Mouse (Mus musculus) left cerebral cortex, adult 2 months (tissue): ENCODE measurements around the gene Itpr1. TPM values are rescaled to one million over a fixed set of nuclear protein-coding genes. Genes with fewer than 3 reads are reported as not detected.
A peak's percentile ranks its signal among the peaks of the same experiment; 100 is the strongest.

Experiments
- DNase-seq, 2 experiments: peaks; one replicate each; pipeline ENCODE4 v3.0.0; 2021 to 2022; ENCODE audit warnings: low spot score in 2 of 2, mixed read lengths in 1 of 2; ENCODE audit errors: extremely low spot score in 1 of 2
- H3K27ac ChIP-seq: fragments of 200-600 bp; 2 replicates; pipeline ENCODE4 v1.8.1; 2022
- H3K4me3 ChIP-seq: fragments of 200-600 bp; 2 replicates; pipeline ENCODE4 v1.8.1; 2022
- CTCF ChIP-seq: fragments of 200-600 bp; IDR thresholded peaks from 2 replicates; pipeline ENCODE4 v1.8.1; 2022; ENCODE audit warnings: antibody characterized with exemption, mild to moderate bottlenecking, moderate library complexity
- intact Hi-C: fragments of 180-260 bp; cut with DNase I; formaldehyde crosslinking; loops from one replicate; pipeline ENCODE4 v1.15.1; 2025
- long read RNA-seq, 2 experiments: library from polyadenylated mRNA; stranded (forward); transcript quantifications; one replicate each; pipeline ENCODE4 v2.0.0; 2021; ENCODE audit warnings: borderline mapping rate in 2 of 2
- total RNA-seq, 2 experiments: library from RNA; stranded (reverse); gene quantifications; 2 replicates each; pipeline ENCODE4 v1.2.3; 2021

Gene Itpr1
- total RNA-seq: 100 to 1,000 TPM; 459 to 480 TPM
- long read RNA-seq, experiment 1, partial matches to known transcripts: 83 of 111 reads
- long read RNA-seq, experiment 1, other reads (novel, unspliced or antisense): 28 of 111 reads
- long read RNA-seq, experiment 2, partial matches to known transcripts: 79 of 100 reads
- long read RNA-seq, experiment 2, other reads (novel, unspliced or antisense): 21 of 100 reads

DNA sequence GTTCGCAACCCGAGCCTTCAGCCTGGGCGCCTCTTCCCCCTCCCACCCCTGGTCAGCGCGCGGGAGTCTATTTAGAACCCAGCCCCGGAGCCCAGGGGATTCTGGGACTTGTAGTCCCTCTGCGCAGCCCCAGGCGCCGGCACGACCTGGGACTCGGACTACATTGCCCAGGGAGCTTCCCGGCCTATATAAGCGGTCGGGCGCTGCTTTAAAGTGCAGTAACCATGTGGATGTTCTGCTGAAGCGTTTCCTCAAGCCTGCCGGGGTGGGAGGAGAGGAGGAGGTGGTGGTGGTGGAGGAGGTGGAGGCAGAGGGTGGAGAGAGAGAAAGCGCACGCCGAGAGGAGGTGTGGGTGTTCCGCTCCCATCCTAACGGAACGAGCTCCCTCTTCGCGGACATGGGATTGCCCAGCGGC, at the start of gene Itpr1:
Gene Itpr1, plus strand, starts transcription at position 216 of the 415 bp plus-strand sequence.
- DNase-seq: peak; percentile 96
- intact Hi-C loops: loop anchor here (2.0 to 5.0 kb wide), 5 partner anchors 26 to 194 kb away; no protein-coding TSS in a partner anchor
- peak within 1 kb of the TSS; percentile 81 for H3K27ac ChIP-seq
- no peak for TF ChIP-seq CTCF
- peak within 1 kb of the TSS; percentile 93 for H3K4me3 ChIP-seq

DNA sequence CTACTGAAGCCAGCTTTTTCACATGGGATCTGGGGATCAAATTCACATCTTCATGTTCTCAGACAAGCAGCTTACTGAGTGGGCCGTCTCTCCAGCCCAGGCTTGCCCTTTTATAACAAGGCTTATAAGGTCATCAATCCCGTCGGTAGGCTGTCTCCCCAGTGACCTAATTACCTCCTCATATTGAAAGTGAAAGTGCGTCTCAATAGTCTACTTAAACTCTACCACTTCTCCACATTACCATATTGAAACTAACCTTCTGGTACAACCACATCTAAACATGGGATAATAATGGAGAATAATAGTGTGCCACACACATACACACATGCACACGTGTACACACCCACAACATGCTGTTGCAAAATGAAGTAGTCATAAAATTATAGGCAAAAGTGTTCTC, 48.0 kb upstream of the Itpr1 start:
- DNase-seq: no peak
- intact Hi-C loops: no loop called here
- no peak for TF ChIP-seq CTCF
- no peak overlapping the region for H3K4me3 ChIP-seq
- H3K27ac ChIP-seq: no peak overlapping the region

DNA sequence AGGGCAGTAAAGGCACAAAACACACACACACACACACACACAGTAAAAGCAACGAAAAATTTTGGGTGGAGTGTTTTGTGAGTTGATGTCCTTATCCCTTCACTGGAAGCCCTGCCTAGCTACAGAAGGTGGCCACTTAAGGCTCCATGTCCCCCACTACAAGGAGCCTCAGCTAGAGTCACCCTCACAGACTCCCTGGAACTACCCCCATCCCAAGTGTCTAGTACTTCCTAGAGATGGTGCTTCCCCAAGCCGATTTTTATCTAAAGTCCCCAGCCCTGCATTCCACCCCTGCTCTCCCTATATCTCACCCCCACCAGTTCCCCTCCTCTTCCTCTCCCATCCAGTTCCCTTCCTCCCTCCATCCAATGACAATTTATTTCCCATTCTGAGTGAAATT, 47.3 kb upstream of the Itpr1 start:
- H3K27ac ChIP-seq: no peak overlapping the region
- DNase-seq: no peak
- no peak overlapping the region for H3K4me3 ChIP-seq
- no peak for TF ChIP-seq CTCF
- intact Hi-C loops: no loop called here

GRCm38 (mm10) chr6:108167946-108168680, 44.8 kb upstream of the Itpr1 start:
- intact Hi-C loops: no loop called here
- no peak overlapping the region for H3K27ac ChIP-seq
- no peak overlapping the region for H3K4me3 ChIP-seq
- no peak for DNase-seq
- no peak for TF ChIP-seq CTCF

DNA sequence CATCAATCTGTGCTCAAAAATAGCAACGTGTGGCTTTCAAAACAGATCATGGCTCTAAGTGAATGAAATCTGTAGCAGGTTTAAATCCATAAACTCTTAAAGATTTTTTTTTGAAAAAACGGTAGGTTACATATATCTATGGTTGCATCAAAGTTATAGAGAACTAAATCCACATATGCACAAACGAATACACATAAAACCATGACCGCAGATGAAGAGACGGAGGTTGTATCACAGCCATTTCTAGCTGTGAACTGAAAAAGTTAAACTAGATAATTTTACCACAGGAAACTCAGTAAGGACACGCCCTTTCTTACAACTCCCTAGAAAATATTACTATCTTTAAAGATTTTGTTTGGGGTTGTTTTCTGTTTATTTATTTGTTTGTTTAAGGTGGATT, 44.2 kb upstream of the Itpr1 start:
- intact Hi-C loops: no loop called here
- no peak for TF ChIP-seq CTCF
- no peak for DNase-seq

DNA sequence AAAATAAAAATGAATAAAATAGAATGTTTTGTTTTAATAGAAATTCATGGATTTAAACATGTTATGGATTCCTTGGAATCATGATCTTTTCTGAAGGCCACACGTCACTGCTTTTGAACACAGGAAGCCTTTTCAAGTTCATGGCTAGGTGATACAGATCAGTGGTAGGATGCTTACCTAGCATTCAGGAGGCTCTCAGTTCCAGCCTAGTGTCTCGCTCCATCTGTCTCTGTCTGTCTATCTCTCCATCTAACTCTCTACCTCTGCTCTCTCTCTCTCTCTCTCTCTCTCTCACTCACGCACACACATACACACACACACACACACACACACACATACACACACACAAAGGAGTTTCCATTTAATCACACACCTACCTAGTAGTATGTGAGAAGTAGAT, 43.4 kb upstream of the Itpr1 start:
- TF ChIP-seq CTCF: no peak
- Histone ChIP-seq H3K27ac (no peak overlapping the region), H3K4me3 (no peak overlapping the region)
- DNase-seq: no peak
- intact Hi-C loops: no loop called here

More for the DNA sequence above, 44.2 kb upstream of the Itpr1 start:
- H3K4me3 ChIP-seq: no peak overlapping the region
- H3K27ac ChIP-seq: no peak overlapping the region

GRCm38 (mm10) chr6:108172219-108172618, 40.7 kb upstream of the Itpr1 start:
- H3K4me3 ChIP-seq: no peak overlapping the region
- DNase-seq: no peak
- no peak overlapping the region for H3K27ac ChIP-seq
- no peak; the same call in 1 of the 2 replicates for TF ChIP-seq CTCF
- intact Hi-C loops: no loop called here

GRCm38 (mm10) chr6:108174181-108174580, 38.7 kb upstream of the Itpr1 start:
- Histone ChIP-seq H3K4me3 (no peak overlapping the region), H3K27ac (no peak overlapping the region)
- TF ChIP-seq CTCF: no peak
- no peak for DNase-seq
- intact Hi-C loops: no loop called here

GRCm38 (mm10) chr6:108179087-108179486, 33.8 kb upstream of the Itpr1 start:
- TF ChIP-seq CTCF: no peak
- Histone ChIP-seq H3K4me3 (no peak overlapping the region), H3K27ac (no peak overlapping the region)
- no peak for DNase-seq
- intact Hi-C loops: no loop called here

DNA sequence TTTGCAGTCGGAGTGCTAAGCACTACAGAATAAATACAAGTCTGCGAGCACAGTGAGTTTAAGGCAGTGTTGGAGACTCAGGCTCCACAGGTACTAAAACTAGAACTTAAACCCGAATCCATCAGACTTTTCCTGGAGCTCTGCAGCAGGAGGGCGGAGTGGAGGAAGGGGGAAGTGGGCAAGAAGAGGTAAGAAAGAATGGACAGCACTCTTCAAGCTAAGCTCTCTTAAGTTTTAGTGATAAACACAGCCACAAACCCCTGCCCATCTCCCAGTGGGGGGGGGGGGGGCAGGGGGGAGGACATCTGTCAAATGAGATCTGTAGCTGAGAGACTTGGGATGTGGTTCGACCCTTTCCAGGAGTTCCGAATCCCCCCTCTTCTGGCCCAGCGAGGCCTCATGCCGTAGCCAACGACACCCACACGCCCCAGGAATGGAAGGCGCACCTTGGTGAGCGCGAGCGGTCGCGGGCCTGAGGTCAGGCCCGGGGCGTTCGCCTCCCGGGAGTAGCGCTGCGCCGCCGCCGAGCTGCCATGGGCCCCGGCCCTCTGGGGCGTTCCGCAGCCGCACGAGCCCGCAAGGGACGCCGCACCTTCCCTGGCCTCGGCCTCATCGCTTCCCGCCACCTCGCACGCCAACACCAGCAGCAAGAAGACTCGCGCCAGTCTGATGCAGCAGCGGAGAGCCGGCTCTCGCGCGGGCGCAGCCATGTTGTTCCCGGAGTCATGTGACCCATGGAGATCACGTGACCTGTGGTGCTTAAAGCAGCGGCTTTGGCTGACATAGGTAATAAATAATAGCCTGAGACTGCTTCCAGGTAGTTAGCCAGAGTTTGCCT, 27.8 kb upstream of the Itpr1 start, which contains the start of gene Sumf1:
Gene Sumf1, minus strand, starts transcription at position 736 of the 838 bp plus-strand sequence.
- peak within 1 kb of the TSS; percentile 88 for H3K4me3 ChIP-seq
- no peak for TF ChIP-seq CTCF
- peak; percentile 90 to 91 for DNase-seq
- intact Hi-C loops: no loop called here
- H3K27ac ChIP-seq: peak within 1 kb of the TSS; percentile 74

GRCm38 (mm10) chr6:108185685-108186009, 27.2 kb upstream of the Itpr1 start:
- no peak for DNase-seq
- Histone ChIP-seq H3K27ac (peak overlapping the region; percentile 74), H3K4me3 (peak overlapping the region; percentile 88)
- TF ChIP-seq CTCF: no peak
- intact Hi-C loops: loop anchor here (2.0 kb wide), 1 partner anchor 27 kb away; the partner anchor contains the start of gene Itpr1

DNA sequence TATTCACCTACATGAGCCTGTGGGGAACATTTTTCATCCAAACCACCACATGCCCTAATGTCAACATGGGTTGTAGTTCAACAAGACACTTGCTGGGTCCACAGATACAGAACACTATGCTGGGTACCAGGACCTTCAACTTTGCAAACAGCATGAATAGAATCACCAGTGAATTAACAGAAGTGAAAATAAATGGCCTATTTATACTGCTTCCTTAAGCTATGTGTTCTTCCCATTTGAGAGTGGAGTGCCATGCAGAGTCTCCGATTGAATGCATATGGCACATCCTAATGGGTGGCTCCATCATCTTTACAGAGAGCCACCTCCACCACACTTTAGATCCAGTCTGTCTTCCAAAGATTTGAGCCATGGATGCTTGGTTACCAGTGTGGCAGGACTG, 22.2 kb upstream of the Itpr1 start:
- TF ChIP-seq CTCF: no peak
- Histone ChIP-seq H3K4me3 (no peak overlapping the region), H3K27ac (no peak overlapping the region)
- intact Hi-C loops: no loop called here
- DNase-seq: no peak
